Mouse (Mus musculus) heart, postnatal 0 days (tissue): ENCODE measurements at regions not wholly inside any gene's neighbourhood (a gene's known extent, or its start where the extent isn't known, plus 50 kb on each side); places are given as distances from the start of the nearest gene placed in this dataset.

Experiments used
- CTCF ChIP-seq: IDR thresholded peaks from 2 replicates; pipeline ENCODE4 v1.5.1; 2016; ENCODE audit warnings: antibody characterized with exemption, control low read depth, low read depth
- EP300 ChIP-seq: IDR thresholded peaks from 2 replicates; pipeline ENCODE4 v1.6.1; 2016; ENCODE audit warnings: antibody characterized with exemption, low read depth

DNA sequence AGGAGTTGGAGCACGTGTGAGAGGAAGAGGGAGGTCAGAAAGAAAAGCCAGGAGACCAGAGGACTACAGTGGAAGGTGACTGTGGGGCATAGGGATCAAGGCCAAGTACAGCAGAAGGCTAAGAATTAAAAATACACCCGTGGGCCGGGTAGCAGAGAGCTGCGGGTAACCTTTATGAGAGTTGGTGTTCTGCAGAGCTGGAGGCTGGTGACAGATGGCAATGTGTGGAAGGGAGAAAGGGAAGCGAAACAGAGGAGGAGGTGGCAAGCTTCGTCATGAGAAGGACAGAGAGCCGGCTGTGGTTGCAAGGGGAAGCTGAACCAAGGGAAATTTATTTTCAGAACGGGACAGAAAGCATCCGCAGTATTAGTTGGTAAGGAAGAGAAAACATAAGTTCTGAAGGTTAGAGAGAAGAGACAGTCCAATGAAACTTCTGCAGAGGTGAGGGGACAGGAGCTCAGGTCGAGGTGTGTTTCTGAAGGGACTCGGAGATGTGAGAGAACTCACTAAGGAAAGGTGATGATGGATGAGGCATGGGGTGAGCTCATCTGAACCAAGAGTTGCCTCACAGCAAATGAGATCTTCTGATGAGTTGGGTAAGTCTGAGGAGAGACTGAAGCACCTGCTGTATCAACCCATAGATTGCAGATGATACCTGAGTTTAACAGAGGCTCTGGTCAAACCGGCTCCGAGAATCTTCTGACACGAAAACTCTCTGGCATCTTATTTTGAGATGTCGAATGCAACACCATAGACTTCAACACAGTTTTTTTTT is 200.6 kb downstream of the Gm10260 start:
- TF ChIP-seq CTCF (no peak), EP300 (no peak)
